Mouse (Mus musculus) c-Kit-positive CD71-positive TER-119-positive erythroid progenitor cells, embryonic 14.5 days (primary cell): ENCODE measurements around the gene Pccb.

Experiments
- DNase-seq: peaks from one replicate; pipeline ENCODE4 v3.0.0-alpha.2; 2013; ENCODE audit warnings: low spot score

Gene Pccb

GRCm38 (mm10) chr9:101045710-101046338, 11.1 kb upstream of the Pccb start:
- DNase-seq = no peak

- DNase-seq = no peak
Measured at GRCm38 (mm10) chr9:101042249-101042648, 7.6 kb upstream of the Pccb start.

GRCm38 (mm10) chr9:101041508-101041907, 6.8 kb upstream of the Pccb start:
- DNase-seq = no peak

- no peak for DNase-seq
Measured at GRCm38 (mm10) chr9:101038634-101039033, 3.9 kb upstream of the Pccb start.

GRCm38 (mm10) chr9:101037396-101037795, 2.7 kb upstream of the Pccb start:
- DNase-seq = no peak

- DNase-seq = no peak
Measured at GRCm38 (mm10) chr9:101036876-101037275, 2.2 kb upstream of the Pccb start.

GRCm38 (mm10) chr9:101035836-101036596, 1.3 kb upstream of the Pccb start:
- DNase-seq = no peak

- peak; percentile 52 for DNase-seq
Measured at GRCm38 (mm10) chr9:101033761-101034447, 794 bp downstream of the Pccb start.

- no peak for DNase-seq
Measured at GRCm38 (mm10) chr9:101018768-101019167, 15.9 kb downstream of the Pccb start.

- no peak for DNase-seq
Measured at GRCm38 (mm10) chr9:101017734-101018516, 16.8 kb downstream of the Pccb start.

- DNase-seq = no peak
Measured at GRCm38 (mm10) chr9:101015324-101015723, 19.4 kb downstream of the Pccb start.

GRCm38 (mm10) chr9:101012433-101012832, 22.3 kb downstream of the Pccb start:
- no peak for DNase-seq

GRCm38 (mm10) chr9:101005866-101006265, 28.8 kb downstream of the Pccb start:
- DNase-seq = no peak

- no peak for DNase-seq
Measured at GRCm38 (mm10) chr9:101003302-101003701, 31.4 kb downstream of the Pccb start.

- DNase-seq = no peak
Measured at GRCm38 (mm10) chr9:101002841-101003240, 31.9 kb downstream of the Pccb start.

- DNase-seq = peak; percentile 50
Measured at GRCm38 (mm10) chr9:101002053-101002452, 32.6 kb downstream of the Pccb start.

- DNase-seq = no peak
Measured at GRCm38 (mm10) chr9:100997138-100997537, 37.6 kb downstream of the Pccb start.

- no peak for DNase-seq
Measured at GRCm38 (mm10) chr9:100993937-100994336, 40.8 kb downstream of the Pccb start.

GRCm38 (mm10) chr9:100992191-100992590, 42.5 kb downstream of the Pccb start:
- no peak for DNase-seq

- DNase-seq = no peak
Measured at GRCm38 (mm10) chr9:100991321-100991720, 43.4 kb downstream of the Pccb start.

- no peak for DNase-seq
Measured at GRCm38 (mm10) chr9:100990609-100991008, 44.1 kb downstream of the Pccb start.

- no peak for DNase-seq
Measured at GRCm38 (mm10) chr9:100987850-100988249, 46.8 kb downstream of the Pccb start.
